Mouse (Mus musculus): ENCODE measurements around the gene Krt27. TPM values are rescaled to one million over a fixed set of nuclear protein-coding genes. Genes with fewer than 3 reads are reported as not detected.

Gene Krt27
- total and polyA plus RNA-seq, 2 experiments from 2014 or later, result 0.34 to 0.89 TPM

GRCm38 (mm10) chr11:99333426-99333825 is 17.5 kb downstream of the Krt27 start:
- no peaks in the 10 kb centered on the region for H3K9me3 ChIP-seq (ENCODE audit: low read length)
- H3K4me1 ChIP-seq (ENCODE audit: insufficient read depth, low read length), result no peaks in the 10 kb centered on the region
- H3K9ac ChIP-seq (replicated peaks; ENCODE audit: low read length), result no peak overlapping the region
- TF ChIP-seq CTCF (IDR thresholded peaks at IDR 0.05; ENCODE audit: low read depth), result no peak
- H3K4me3 ChIP-seq (ENCODE audit: low read length), result no peak overlapping the region
- peak overlapping the region; percentile 14; the same call in 1 of the 2 replicates for H3K4me2 ChIP-seq (ENCODE audit: low read depth, low read length)
- no peak overlapping the region for H3K27ac ChIP-seq
- no peaks in the 10 kb centered on the region for H3K36me3 ChIP-seq (ENCODE audit: insufficient read depth, low read length)
- DNase-seq (ENCODE audit: low spot score), result peak; percentile 45
- no peak for ATAC-seq
- no peaks in the 10 kb centered on the region for H3K27me3 ChIP-seq (ENCODE audit: insufficient read depth, low read length)
- WGBS, result 37% methylated on average over 13 of the region's 13 CpGs

GRCm38 (mm10) chr11:99329655-99330054 is 21.2 kb downstream of the Krt27 start:
- Histone ChIP-seq H3K9ac (replicated peaks; ENCODE audit: low read length) (no peak overlapping the region), H3K9me3 (ENCODE audit: low read length) (no peaks in the 10 kb centered on the region), H3K27ac (no peak overlapping the region), H3K36me3 (ENCODE audit: insufficient read depth, low read length) (no peaks in the 10 kb centered on the region), H3K4me3 (ENCODE audit: low read length) (no peak overlapping the region), H3K4me1 (ENCODE audit: insufficient read depth, low read length) (no peaks in the 10 kb centered on the region), H3K27me3 (ENCODE audit: insufficient read depth, low read length) (no peaks in the 10 kb centered on the region), H3K4me2 (ENCODE audit: low read depth, low read length) (no peak overlapping the region)
- no peak for TF ChIP-seq CTCF (IDR thresholded peaks at IDR 0.05; ENCODE audit: low read depth)
- DNase-seq (ENCODE audit: low spot score) (no peak), ATAC-seq (no peak)
- WGBS, result 66% methylated on average over 2 of the region's 2 CpGs

- DNase-seq (ENCODE audit: low spot score), result no peak
- H3K4me3 ChIP-seq (ENCODE audit: low read length), result no peak within 1 kb of the TSS
- H3K36me3 ChIP-seq (ENCODE audit: insufficient read depth, low read length), result no peaks in the 10 kb centered on the region
- no peaks in the 10 kb centered on the region for H3K9me3 ChIP-seq (ENCODE audit: low read length)
- H3K9ac ChIP-seq (replicated peaks; ENCODE audit: low read length), result no peak within 1 kb of the TSS
- no peaks in the 10 kb centered on the region for H3K27me3 ChIP-seq (ENCODE audit: insufficient read depth, low read length)
- H3K27ac ChIP-seq, result no peak within 1 kb of the TSS
- WGBS, result 94% methylated on average over 11 of the region's 11 CpGs
- H3K4me2 ChIP-seq (ENCODE audit: low read depth, low read length), result no peak within 1 kb of the TSS
- TF ChIP-seq CTCF (IDR thresholded peaks at IDR 0.05; ENCODE audit: low read depth), result no peak
- ATAC-seq, result no peak
- no peaks in the 10 kb centered on the region for H3K4me1 ChIP-seq (ENCODE audit: insufficient read depth, low read length)
These were observed 28.1 kb downstream of the Krt27 start, which contains the start of gene Krt25 for GRCm38 (mm10) chr11:99322851-99323250. Gene Krt25 (minus strand): TSS chr11:99322951.

GRCm38 (mm10) chr11:99321094-99321493 is 29.8 kb downstream of the Krt27 start:
- no peak overlapping the region for H3K4me2 ChIP-seq (ENCODE audit: low read depth, low read length)
- no peak for TF ChIP-seq CTCF (IDR thresholded peaks at IDR 0.05; ENCODE audit: low read depth)
- H3K4me1 ChIP-seq (ENCODE audit: insufficient read depth, low read length), result no peaks in the 10 kb centered on the region
- no peaks in the 10 kb centered on the region for H3K36me3 ChIP-seq (ENCODE audit: insufficient read depth, low read length)
- H3K27ac ChIP-seq, result no peak overlapping the region
- 92% methylated on average over 14 of the region's 14 CpGs for WGBS
- H3K27me3 ChIP-seq (ENCODE audit: insufficient read depth, low read length), result no peaks in the 10 kb centered on the region
- H3K4me3 ChIP-seq (ENCODE audit: low read length), result no peak overlapping the region
- H3K9me3 ChIP-seq (ENCODE audit: low read length), result no peaks in the 10 kb centered on the region
- no peak for ATAC-seq
- DNase-seq (ENCODE audit: low spot score), result no peak
- H3K9ac ChIP-seq (replicated peaks; ENCODE audit: low read length), result no peak overlapping the region

- TF ChIP-seq CTCF (IDR thresholded peaks at IDR 0.05; ENCODE audit: low read depth), result no peak
- Histone ChIP-seq H3K9ac (replicated peaks; ENCODE audit: low read length) (no peak overlapping the region), H3K4me1 (ENCODE audit: insufficient read depth, low read length) (no peaks in the 10 kb centered on the region), H3K9me3 (ENCODE audit: low read length) (no peaks in the 10 kb centered on the region), H3K36me3 (ENCODE audit: insufficient read depth, low read length) (no peaks in the 10 kb centered on the region), H3K27ac (no peak overlapping the region), H3K4me3 (ENCODE audit: low read length) (no peak overlapping the region), H3K4me2 (ENCODE audit: low read depth, low read length) (no peak overlapping the region), H3K27me3 (ENCODE audit: insufficient read depth, low read length) (no peaks in the 10 kb centered on the region)
- WGBS, result 48% methylated on average over 9 of the region's 9 CpGs
- ATAC-seq (no peak), DNase-seq (ENCODE audit: low spot score) (no peak)
These were observed 31.8 kb downstream of the Krt27 start for GRCm38 (mm10) chr11:99319127-99319526.

- Histone ChIP-seq H3K4me1 (ENCODE audit: insufficient read depth, low read length) (no peaks in the 10 kb centered on the region), H3K9me3 (ENCODE audit: low read length) (no peaks in the 10 kb centered on the region), H3K4me2 (ENCODE audit: low read depth, low read length) (no peak overlapping the region), H3K4me3 (ENCODE audit: low read length) (no peak overlapping the region), H3K9ac (replicated peaks; ENCODE audit: low read length) (no peak overlapping the region), H3K36me3 (ENCODE audit: insufficient read depth, low read length) (no peaks in the 10 kb centered on the region), H3K27ac (no peak overlapping the region), H3K27me3 (ENCODE audit: insufficient read depth, low read length) (no peaks in the 10 kb centered on the region)
- WGBS, result 32% methylated on average over 8 of the region's 8 CpGs
- no peak for TF ChIP-seq CTCF (IDR thresholded peaks at IDR 0.05; ENCODE audit: low read depth)
- DNase-seq (ENCODE audit: low spot score) (peak; percentile 28), ATAC-seq (no peak)
These were observed 34.4 kb downstream of the Krt27 start for GRCm38 (mm10) chr11:99316543-99316942.

- Histone ChIP-seq H3K27me3 (ENCODE audit: insufficient read depth, low read length) (no peaks in the 10 kb centered on the region), H3K9ac (replicated peaks; ENCODE audit: low read length) (no peak overlapping the region), H3K4me3 (ENCODE audit: low read length) (no peak overlapping the region), H3K4me2 (ENCODE audit: low read depth, low read length) (no peak overlapping the region), H3K36me3 (ENCODE audit: insufficient read depth, low read length) (no peaks in the 10 kb centered on the region), H3K27ac (no peak overlapping the region), H3K9me3 (ENCODE audit: low read length) (no peaks in the 10 kb centered on the region), H3K4me1 (ENCODE audit: insufficient read depth, low read length) (no peaks in the 10 kb centered on the region)
- ATAC-seq, result no peak
- no peak for DNase-seq (ENCODE audit: low spot score)
- no peak for TF ChIP-seq CTCF (IDR thresholded peaks at IDR 0.05; ENCODE audit: low read depth)
- WGBS, result 92% methylated on average over 2 of the region's 2 CpGs
These were observed 36.3 kb downstream of the Krt27 start for GRCm38 (mm10) chr11:99314594-99314993.

All from hindbrain, postnatal 0 days (tissue).